Mouse (Mus musculus) lung, adult 2 months (tissue): ENCODE measurements around the gene Tmem212.

ENCODE experiments used
- CTCF ChIP-seq: fragments of 200-500 bp; IDR thresholded peaks from 2 replicates; pipeline ENCODE4 v1.5.1; 2011; ENCODE audit warnings: mild to moderate bottlenecking, low read length, control low read depth; ENCODE audit not compliant: insufficient read depth
- POLR2A ChIP-seq: fragments of 200-500 bp; IDR thresholded peaks from 2 replicates; pipeline ENCODE4 v1.6.1; 2011; ENCODE audit warnings: low read depth, mild to moderate bottlenecking, control low read depth, low read length, borderline replicate concordance; ENCODE audit errors: extremely low read depth

- TF ChIP-seq CTCF (no peak), POLR2A (no peak)
These were observed 56.9 kb downstream of the Tmem212 start for GRCm38 (mm10) chr3:27839231-27839630.
